Mouse (Mus musculus) cerebral cortex, adult 2 months (tissue): Measurements from ENCODE around the gene Sgk1.

Experiments used
- WGBS: fragments of 180-500 bp; shearing (Covaris S2); methylation state at CpG from one replicate; pipeline ENCODE4 v1.1.7; 2018; 5-methylcytosine and 5-hydroxymethylcytosine counted together

The Sgk1 gene

DNA sequence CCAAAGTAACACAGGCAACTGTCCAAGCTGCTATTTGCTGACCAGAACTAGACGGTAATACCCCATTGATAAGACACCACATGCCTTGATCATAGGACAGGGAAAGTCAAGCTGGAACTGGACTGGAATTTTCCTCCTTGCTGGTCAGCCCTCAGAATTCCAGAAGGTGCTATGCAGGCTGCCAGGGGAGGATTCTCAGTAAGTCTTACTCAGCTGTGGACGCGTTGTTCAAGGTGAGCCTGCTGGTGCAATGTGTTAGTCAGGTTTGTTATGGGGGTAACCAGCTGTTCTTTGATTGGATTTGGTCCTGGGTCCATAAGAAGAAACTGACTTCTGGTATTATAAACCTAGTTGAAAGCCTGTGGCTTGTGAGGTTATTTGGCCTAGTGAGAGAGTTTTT is 92.8 kb downstream of the Sgk1 start:
- 90% methylated on average over 3 of the region's 3 CpGs for WGBS

DNA sequence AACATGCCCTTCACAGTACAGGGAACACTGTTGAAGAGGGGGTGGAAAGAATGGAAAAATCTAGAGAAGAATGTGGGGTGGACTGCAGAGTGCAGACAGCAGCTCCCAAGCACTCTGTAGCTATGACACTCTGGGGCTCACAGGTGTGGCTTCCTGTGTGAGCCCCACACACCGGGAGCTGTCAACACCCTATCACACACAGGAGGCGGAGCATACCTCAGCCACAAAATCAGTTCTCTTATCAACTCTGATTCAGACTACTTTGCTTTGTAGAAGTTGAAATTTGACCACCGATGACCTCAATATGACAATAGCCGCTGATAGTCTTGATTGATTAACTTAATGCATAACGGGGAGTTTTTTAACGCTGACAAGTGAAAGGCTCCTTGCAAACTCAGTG is 93.4 kb downstream of the Sgk1 start:
- 89% methylated on average over 6 of the region's 6 CpGs for WGBS

DNA sequence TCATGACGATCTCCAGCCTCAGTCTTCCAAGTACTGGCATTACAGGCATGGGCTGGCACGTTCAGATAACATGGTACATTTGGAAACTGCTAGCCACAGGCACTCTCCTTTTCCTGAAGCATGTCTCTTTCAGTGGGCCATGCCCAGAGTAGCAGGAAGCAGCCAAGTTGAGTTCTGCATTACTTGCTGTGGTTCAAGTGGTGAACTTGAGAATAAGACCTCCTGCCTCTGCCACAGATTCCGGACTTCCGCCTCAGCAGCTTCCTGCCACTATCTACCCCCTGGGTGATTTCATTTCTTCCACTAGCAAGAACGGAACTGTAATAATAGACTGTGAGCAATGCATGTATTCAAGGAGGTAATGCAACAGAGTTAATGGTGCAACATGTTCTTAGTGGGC is 94.3 kb downstream of the Sgk1 start:
- 75% methylated on average over 5 of the region's 5 CpGs for WGBS

DNA sequence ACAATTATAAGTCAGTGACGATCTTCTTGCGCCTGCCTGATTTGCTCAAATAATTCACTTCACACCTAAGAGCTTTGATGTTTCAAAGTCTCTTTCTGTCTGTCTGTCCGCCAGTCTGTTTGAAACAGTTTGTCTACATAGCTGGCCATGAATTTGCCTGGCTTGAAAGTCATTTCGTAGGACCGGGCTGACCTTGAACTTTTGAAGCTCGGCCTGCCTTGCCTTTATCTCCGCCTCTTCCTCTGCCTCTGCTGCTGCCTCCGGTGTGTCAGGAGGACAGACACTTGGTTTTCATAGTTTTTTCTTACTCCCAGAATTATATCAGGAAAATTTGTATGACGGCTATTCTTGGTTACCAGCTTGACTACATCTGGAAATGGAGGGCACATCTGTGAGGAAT is 96.4 kb downstream of the Sgk1 start:
- 89% methylated on average over 9 of the region's 9 CpGs for WGBS

DNA sequence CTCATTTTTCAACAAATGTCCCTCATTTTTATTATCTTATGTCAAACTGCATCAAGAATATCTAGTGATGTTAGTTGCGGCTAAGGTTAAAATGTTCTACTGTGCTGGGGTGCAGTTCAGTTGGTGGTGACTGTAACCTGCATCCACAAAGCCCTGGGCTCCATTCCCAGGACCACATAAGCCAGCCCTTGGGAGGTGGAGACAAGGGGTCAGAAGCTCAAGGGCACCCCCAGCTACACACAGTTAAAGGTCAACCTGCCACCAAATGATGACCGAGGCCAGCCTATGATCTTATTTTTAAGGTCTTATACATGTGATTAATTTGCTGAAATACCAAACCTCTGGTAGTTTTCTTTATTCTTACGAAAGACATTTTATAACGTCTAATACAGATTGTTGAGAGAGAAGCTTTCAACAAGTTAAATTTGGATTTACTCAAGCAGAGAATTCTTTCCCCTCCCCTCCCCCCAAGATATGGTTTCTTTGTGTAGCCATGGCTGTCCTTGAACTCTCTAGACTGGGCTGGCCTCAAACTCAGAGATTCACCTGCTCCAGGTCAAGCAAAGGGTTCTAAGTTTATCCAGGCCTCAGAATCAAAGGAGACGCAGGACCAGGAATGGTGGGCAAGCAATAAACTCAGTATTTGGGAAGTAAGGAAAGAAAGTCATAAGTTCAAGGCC is 97.4 kb downstream of the Sgk1 start:
- 90% methylated on average over 5 of the region's 5 CpGs for WGBS

DNA sequence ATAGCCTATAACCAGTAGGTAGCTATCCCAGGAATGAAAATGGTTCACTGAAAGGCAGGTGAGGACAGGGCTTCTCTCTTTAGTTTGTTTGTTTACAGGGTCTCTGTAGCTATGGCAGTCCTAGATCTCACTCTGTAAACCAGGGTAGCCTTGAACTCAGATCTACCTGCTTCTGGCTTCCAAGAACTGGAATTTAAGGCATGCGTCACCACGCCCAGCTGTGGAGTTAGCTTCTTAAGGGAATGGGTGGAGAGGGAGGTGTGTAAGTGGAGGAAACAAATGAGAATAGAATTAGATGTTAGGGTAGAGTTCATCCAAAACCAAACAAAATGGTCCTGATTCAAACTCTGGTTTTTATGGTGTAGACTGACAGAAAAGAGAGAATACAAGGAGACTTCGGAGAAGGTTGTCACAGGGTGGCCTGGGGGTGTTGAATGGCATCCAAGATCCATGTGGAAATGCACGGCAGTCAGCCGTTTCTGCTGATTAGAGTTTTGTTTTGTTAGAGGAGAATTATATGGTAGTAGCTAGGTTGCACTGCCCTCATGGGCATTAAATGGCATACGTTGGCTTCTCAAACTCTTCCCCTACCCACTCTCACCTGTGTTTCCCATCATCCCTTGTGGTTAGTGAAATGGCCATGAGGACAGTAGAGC is 98.9 kb downstream of the Sgk1 start:
- 65% methylated on average over 6 of the region's 6 CpGs for WGBS

DNA sequence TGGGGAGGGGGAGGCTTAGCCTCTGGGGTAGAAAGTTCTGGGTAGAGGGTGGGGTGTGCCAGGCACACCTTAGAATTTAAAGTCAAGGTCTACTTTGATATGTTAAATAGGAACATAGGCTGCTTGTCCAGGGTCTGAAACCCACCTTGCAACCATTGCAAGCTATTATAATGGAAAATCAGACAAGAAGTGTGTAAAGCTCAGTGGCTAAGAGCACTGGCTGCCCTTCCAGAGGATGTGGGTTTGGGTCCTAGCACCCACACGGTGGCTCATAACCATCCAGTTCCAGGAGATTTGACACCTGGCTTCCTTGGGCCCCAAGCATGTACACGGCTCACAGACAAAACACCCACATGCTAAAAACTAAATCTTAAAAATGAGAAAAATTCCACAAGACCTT is 100.3 kb downstream of the Sgk1 start:
- WGBS = 77% methylated on average over 2 of the region's 2 CpGs

DNA sequence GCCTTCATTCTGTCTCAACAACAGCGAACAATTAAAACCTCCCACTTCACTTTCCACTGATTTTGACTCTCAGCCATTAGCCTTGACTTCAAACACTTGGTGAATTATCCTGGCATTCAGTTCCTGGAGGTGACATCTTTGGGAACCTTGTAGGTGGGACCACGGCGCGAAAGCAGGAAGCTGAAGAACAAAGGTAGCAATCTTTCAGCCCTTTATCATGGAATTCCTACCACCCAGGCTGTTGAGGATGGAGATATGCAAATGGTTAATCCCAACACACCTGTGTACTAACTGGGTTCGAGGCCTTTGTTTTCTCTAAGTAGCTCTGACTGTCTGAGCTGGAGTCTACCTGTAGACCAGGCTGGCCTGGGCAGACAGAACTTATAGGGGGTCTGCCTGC is 106.5 kb downstream of the Sgk1 start:
- WGBS = 89% methylated on average over 5 of the region's 5 CpGs

DNA sequence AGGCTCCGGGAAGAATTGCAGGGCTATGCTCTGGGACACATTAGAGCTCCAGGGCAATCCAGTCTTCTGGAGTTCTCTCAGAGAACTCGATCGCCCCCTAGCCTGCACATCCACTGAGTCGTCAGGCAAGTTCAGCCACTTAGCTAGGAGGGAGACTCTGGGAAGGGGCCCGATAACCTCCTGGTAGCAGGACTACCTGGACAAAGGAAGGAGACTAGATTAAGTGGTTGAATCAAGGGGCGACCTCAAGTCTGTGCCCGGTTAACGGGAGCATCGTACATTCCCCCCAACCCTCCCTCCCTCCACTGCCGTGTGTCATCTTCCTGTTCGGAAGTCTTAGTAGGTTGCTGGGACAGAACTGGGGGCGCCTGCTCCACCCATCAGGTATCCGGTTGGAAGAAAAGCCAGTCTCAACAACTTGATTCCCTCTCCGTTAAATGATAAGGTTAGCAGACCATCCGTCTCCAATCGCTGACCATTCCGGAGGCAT is 109.4 kb downstream of the Sgk1 start:
- 16% methylated on average over 17 of the region's 17 CpGs for WGBS

DNA sequence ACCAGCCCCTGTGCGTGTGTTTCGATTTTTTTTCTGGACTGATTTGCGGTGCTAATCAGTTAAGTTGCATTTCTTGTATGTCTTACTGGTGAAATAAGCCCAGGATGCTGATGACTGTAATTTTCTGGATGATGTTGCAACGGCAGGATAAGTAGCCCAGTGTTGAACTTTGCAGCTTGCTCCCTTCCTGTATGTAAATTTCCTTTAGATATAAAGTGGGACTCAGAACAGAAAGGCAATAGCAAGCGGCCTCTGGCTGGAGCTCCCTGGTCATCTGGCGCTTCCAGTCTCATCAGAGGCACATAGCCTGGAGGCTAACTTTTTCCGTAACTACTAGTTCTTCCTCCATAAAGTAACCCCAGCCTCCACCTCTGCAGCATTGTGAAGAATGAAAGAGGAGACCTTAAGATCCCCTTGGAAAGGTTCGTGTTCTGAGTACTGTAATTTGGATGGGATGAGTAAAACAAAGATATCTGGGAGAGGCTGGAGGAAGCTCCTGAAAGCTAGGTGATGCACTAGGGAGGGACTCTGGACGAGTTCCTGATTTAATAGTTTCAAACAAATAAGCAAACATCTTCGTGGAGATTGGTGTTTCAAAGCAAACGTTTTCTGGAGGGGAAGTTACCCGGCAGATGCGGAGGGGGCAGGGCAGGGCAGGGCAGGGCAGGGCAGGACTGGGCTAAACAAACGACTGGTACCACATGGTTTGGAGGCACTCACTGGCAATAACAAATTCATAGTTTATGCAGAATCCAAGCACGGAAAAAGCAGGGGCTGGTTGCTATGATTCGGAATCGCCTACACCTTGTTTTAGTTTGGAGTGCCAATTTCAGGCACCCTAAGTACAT is 110.2 kb downstream of the Sgk1 start:
- WGBS = 23% methylated on average over 17 of the region's 17 CpGs

DNA sequence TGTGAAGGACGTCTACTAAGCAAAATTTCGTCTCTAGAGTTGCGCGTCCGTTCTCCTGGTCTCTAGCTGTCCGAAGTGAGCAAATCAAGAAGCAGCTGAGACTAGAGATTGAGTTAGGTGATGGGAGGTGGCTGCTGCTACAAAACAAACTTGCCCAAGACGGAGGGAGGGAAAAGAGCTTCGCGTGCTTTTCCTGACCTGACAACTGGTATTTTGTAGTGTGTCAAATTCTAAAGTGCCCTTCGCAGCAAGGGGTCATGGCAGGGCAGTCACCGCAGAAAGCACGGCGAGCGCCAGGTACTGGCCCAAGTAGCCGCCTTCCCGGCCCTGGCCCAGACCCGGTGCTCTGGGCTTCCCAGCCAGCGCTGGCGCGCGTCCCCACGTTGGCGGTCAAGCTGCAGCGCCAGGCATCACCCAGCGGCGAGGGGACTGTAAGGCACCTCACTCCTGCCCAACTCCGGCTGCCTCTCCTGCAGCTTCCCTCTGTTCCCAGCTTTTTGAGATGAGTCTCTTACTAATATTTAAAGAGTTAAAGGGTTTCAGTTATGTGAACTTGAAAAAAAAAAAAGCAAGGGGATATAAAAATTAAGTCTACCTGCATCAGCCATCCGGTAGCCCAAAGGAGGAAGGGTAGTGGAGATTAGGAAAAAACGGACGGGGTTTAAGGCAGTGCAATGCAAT is 111.0 kb downstream of the Sgk1 start:
- WGBS = 1% methylated on average over 30 of the region's 30 CpGs

DNA sequence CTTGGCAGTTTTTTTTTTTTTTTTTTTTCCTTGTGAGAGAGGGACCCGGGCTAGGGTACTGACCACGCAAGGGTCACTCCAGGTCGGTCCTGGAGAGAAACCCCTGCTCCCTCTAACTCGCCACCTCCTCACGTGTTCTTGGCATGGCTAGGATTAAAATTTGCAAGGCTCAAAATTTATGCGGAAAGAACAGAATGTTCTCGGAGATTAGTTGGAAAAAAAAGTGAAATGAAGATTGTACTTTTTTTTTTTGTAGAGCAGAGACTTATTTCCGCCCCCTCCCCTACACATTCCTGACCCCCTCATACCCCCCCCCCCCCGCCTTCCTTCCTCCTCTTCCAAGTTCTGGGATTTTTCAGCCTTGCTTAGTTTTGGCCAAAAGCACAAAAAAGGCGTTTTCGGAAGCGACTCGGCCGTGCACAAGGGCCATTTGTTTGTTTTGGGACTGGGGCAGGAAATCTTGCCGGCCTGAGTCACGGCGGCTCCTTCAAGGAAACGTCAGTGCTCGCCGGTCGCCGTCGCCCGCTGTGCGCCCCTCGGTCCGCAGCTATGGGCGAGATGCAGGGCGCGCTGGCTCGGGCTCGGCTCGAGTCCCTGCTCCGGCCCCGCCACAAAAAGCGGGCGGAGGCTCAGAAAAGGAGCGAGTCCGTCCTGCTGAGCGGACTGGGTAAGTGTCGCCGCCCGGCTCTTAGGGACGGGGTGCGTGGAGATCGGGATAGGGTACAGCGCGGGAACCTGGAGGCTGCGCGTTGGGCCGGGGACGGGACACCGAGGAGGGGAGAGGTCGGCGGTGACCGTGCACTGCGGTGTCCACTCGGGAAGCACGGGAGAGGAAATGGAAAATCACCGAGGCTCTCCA is 111.8 kb downstream of the Sgk1 start:
- WGBS = under 1% methylated on average over 60 of the region's 60 CpGs

DNA sequence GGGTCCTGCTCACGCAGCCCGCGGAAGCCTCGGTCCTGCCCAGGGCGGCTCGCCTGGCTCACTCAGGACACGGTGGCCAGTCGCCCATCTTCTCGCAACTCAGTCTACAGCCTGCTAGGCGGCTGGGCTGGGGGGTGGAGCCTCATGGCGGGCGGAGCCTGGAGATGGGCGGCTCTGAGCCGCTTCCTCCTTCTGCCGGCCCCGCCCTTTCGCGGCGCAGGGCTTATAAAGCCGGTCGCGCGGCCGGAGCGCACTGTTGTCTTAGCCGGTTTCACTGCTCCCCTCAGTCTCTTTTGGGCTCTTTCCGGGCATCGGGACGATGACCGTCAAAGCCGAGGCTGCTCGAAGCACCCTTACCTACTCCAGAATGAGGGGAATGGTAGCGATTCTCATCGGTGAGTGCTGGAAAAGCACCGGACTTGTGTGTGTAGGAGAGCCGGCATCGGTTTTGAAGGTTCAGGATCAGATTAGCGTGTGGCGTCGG is 112.5 kb downstream of the Sgk1 start:
- under 1% methylated on average over 40 of the region's 40 CpGs for WGBS

DNA sequence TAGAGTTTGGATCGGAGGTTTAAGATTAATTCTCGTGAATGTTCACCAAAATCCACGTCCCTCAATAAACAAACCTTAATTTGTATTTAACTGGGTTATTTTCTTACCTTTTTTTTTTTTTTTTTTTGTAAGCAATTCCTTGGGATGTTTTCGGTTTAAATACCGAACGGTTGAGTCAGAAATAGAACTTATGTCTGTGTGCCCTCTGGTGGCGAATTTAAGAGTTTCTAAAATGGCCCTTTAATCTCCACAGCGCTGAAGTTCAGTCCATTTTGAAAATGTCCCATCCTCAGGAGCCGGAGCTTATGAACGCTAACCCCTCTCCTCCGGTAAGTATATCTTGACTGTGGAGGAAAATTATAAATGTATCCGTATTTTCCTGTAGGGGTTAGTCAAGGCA is 113.2 kb downstream of the Sgk1 start:
- 2% methylated on average over 12 of the region's 12 CpGs for WGBS

DNA sequence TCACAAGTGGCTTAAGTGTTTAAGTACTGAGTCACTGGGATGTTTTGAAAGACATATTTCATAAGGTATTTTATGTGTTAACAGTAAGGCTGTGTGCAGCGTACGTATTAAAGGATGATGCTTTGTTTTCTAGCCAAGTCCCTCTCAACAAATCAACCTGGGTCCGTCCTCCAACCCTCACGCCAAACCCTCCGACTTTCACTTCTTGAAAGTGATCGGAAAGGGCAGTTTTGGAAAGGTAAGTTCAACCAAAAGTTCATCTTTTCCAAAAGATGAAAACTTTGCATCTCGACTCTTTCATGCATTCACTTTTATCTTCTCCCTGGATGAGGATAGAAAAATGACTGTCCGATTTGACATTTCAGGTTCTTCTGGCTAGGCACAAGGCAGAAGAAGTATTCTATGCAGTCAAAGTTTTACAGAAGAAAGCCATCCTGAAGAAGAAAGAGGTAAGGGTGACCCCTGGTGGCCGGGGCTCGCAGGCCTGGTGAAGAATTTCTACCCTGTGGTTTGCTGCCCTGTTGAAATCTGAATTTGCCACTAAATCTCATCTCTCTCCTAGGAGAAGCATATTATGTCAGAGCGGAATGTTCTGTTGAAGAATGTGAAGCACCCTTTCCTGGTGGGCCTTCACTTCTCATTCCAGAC is 113.8 kb downstream of the Sgk1 start:
- 26% methylated on average over 11 of the region's 11 CpGs for WGBS

DNA sequence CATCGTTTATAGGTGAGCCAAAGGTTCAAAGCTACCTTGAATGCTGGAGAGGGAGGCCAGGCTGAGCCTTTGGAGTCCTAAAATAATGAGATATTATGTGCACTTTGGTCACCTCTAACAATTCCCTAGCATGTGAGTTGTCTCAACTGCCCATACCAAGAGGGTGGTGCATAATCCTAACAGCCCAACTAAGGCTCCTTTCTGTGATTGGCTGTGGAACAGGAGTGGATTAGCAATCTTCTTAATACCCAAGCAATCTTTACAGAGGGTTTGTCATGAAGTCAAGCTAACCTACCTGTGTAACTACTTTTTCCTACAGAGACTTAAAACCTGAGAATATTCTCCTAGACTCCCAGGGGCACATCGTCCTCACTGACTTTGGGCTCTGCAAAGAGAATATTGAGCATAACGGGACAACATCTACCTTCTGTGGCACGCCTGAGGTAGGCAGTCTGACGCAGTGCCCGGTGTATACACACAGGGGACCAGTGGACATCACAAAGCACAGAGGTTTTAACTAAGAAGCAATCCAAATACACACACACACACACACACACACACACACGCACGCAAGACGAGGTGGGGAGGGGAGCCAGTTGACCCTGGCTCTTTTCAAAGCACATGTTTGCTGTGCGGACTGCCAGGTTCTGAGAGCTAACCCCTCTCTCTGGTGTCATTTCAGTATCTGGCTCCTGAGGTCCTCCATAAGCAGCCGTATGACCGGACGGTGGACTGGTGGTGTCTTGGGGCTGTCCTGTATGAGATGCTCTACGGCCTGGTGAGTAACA is 114.9 kb downstream of the Sgk1 start:
- 55% methylated on average over 14 of the region's 14 CpGs for WGBS

DNA sequence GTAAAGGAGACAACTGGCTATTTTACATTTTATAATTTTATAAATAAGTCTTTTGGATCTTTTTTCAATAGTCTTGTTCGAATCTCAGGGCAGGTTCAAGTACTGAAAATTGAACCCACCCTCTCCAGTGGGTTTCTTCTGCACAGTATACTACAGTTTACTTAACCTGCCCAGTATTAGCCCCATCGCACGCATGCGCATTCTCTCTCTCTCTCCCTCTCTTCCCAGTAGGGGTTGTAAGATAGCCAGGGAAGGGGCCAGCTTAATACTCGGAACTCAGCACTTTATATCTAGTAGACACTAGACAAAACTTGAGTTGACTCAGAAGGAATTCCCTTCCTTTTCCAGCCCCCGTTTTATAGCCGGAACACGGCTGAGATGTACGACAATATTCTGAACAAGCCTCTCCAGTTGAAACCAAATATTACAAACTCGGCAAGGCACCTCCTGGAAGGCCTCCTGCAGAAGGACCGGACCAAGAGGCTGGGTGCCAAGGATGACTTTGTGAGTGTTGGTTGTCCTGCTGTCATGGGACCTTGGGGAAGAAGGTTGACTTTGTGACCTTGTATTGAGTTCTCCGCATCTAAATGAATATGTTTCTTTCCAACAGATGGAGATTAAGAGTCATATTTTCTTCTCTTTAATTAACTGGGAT is 115.7 kb downstream of the Sgk1 start:
- WGBS = 37% methylated on average over 12 of the region's 12 CpGs

DNA sequence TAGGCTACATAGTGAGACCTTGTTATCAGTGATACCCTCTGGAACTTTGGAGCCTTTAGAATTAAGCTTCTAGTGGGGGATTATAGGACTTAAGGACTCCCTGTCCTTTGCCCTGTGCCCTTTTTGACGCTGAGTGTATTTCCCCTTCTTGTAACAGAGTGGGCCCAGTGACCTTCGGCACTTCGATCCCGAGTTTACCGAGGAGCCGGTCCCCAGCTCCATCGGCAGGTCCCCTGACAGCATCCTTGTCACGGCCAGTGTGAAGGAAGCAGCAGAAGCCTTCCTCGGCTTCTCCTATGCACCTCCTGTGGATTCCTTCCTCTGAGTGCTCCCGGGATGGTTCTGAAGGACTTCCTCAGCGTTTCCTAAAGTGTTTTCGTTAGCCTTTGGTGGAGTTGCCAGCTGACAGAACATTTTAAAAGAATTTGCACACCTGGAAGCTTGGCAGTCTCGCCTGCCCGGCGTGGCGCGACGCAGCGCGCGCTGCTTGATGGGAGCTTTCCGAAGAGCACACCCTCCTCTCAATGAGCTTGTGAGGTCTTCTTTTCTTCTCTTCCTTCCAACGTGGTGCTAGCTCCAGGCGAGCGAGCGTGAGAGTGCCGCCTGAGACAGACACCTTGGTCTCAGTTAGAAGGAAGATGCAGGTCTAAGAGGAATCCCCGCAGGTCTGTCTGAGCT is 116.7 kb downstream of the Sgk1 start:
- 27% methylated on average over 28 of the region's 28 CpGs for WGBS
